Mouse (Mus musculus): ENCODE data around the gene Wdr73.

DNA sequence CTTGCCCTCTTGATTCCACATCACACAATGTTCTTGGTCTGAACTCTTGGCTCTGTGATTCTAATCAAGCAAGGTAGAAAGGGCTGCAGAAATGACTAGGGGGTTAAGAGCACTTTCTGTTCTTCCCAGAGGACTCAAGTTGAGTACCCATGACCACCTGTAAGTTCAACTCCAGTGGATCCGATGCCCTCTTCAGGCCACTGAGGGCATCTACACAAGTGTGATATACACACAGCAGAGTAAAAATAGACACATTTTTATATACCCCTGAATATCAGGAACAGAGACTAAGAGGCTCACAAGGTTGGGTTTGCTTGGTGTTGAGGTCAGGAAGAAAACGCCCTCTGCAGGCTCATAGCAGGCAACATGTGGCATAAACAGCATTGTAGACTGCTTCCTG lies 27.4 kb downstream of the Wdr73 start:
- no peak for TF ChIP-seq GATA1 (IDR thresholded peaks at IDR 0.05; ENCODE audit: borderline replicate concordance, low read length)
- no peak for TF ChIP-seq FLI1 (IDR thresholded peaks at IDR 0.05; ENCODE audit: low read length)
